Mouse (Mus musculus): ENCODE measurements at regions not wholly inside any gene's neighbourhood (a gene's known extent, or its start where the extent isn't known, plus 50 kb on each side); places are given as distances from the start of the nearest gene placed in this dataset.
A peak's percentile ranks its signal among the peaks of the same experiment; 100 is the strongest.

GRCm38 (mm10) chr5:126036686-126037085, 505.1 kb downstream of the Tmem132b start:
- Histone ChIP-seq H3K36me3 (no peaks in the 10 kb centered on the region), H3K4me1 (replicated peaks) (no peaks in the 10 kb centered on the region), H3K9ac (no peak overlapping the region), H3K4me3 (replicated peaks) (no peak overlapping the region), H3K4me2 (replicated peaks) (no peak overlapping the region), H3K27ac (no peak overlapping the region), H3K9me3 (no peaks in the 10 kb centered on the region), H3K27me3 (replicated peaks) (no peaks in the 10 kb centered on the region)
- ATAC-seq, result no peak
- WGBS, result 8% methylated on average over 1 of the region's 1 CpGs

GRCm38 (mm10) chr5:126045761-126046160, 514.2 kb downstream of the Tmem132b start:
- Histone ChIP-seq H3K27me3 (replicated peaks) (no peaks in the 10 kb centered on the region), H3K4me2 (replicated peaks) (no peak overlapping the region), H3K36me3 (no peaks in the 10 kb centered on the region), H3K9me3 (no peaks in the 10 kb centered on the region), H3K9ac (no peak overlapping the region), H3K4me1 (replicated peaks) (no peaks in the 10 kb centered on the region), H3K4me3 (replicated peaks) (no peak overlapping the region), H3K27ac (no peak overlapping the region)
- no peak for ATAC-seq
- 80% methylated on average over 3 of the region's 3 CpGs for WGBS

DNA sequence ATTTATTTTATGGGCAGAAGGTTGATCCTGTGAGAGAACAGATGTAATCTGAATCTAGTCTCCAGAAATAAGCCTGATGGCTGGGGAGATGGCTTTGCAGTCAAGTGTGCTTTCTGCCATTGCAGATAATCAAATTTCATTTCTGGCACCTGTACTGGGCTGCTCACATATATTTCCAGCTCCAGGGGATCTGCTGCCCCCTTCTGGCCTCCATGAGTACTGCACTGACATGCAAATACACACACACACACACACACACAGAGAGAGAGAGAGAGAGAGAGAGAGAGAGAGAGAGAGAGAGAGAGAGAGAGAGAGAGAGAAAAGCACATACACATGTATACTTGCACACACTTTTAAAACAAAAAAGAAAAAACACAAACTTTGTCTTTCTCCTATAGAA, 532.1 kb downstream of the Tmem132b start:
- H3K4me2 ChIP-seq (replicated peaks), result no peak overlapping the region
- ATAC-seq, result no peak
- no peaks in the 10 kb centered on the region for H3K36me3 ChIP-seq
- H3K4me3 ChIP-seq (replicated peaks), result no peak overlapping the region
- no peaks in the 10 kb centered on the region for H3K9me3 ChIP-seq
- H3K27ac ChIP-seq, result no peak overlapping the region
- no peaks in the 10 kb centered on the region for H3K4me1 ChIP-seq (replicated peaks)
- no peaks in the 10 kb centered on the region for H3K27me3 ChIP-seq (replicated peaks)
- H3K9ac ChIP-seq, result no peak overlapping the region

DNA sequence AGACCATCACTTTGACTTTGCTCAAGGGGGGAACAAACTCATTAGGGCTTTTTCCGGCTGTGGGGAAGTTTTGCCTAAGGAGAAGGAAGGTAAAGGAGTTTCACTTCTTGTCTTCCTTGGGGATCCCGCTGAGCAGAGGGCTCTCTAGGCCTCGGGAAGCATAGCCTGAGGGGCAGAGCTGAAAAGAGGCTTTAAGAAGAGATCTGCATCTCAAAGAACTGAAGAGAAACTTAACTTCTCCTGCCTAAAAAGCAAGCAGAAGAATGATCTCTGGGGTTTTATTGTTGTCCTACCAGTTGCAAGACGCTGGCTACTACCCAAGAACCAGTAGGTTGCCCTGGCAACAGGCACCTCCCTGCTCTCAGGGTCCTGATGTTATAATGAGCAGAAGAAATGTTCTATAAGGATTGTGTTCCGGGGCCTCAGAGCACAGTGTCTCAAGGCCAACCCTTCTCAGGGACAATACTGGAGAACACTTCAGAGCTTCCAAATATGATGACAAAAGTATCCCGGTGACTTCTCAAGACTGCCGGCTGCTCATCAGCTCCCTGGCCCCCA, 547.8 kb downstream of the Tmem132b start:
- Histone ChIP-seq H3K36me3 (no peaks in the 10 kb centered on the region), H3K9me3 (no peaks in the 10 kb centered on the region), H3K4me3 (replicated peaks) (no peak overlapping the region), H3K27ac (no peak overlapping the region), H3K4me1 (replicated peaks) (no peaks in the 10 kb centered on the region), H3K27me3 (replicated peaks) (no peaks in the 10 kb centered on the region), H3K9ac (no peak overlapping the region), H3K4me2 (replicated peaks) (no peak overlapping the region)
- 49% methylated on average over 7 of the region's 7 CpGs for WGBS
- ATAC-seq, result no peak

DNA sequence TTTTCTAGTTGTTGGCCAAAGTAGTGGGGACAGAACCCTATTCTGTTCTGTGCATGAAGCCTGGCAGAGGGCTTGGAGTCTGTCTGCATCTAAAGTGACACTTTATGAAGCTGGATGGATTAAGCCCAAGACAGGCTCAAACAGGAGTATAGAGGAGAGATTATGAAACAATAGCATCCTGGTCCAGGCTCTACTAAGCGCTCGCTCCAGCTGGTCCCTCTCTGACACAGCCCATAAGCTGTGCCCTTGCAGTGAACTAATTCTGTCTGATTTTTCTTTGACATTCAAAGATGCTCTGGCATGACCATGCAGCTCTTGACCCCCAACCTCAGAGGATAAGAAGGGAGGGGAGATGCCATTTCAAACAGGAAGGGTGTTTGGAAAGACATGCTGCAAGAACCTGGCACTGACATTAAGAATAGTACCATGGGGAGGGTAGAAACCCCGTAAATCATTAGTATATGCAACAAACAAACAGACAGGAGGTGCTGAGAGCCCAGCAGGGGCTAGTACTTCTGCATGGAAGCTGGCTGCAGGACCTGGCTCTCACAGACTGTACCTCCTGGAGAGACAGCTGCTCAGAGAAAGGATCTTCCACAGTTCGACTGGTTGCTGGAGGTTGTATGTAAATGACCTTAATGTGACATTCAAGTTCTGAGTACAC, 556.8 kb downstream of the Tmem132b start:
- no peaks in the 10 kb centered on the region for H3K27me3 ChIP-seq (replicated peaks)
- no peaks in the 10 kb centered on the region for H3K4me1 ChIP-seq (replicated peaks)
- no peaks in the 10 kb centered on the region for H3K36me3 ChIP-seq
- H3K9ac ChIP-seq, result no peak overlapping the region
- ATAC-seq, result no peak
- 64% methylated on average over 4 of the region's 4 CpGs for WGBS
- H3K4me3 ChIP-seq (replicated peaks), result no peak overlapping the region
- H3K9me3 ChIP-seq, result no peaks in the 10 kb centered on the region
- no peak overlapping the region for H3K27ac ChIP-seq
- no peak overlapping the region for H3K4me2 ChIP-seq (replicated peaks)

GRCm38 (mm10) chr5:126093196-126093595, 561.6 kb downstream of the Tmem132b start:
- Histone ChIP-seq H3K27me3 (replicated peaks) (no peaks in the 10 kb centered on the region), H3K36me3 (no peaks in the 10 kb centered on the region), H3K9ac (no peak overlapping the region), H3K4me3 (replicated peaks) (no peak overlapping the region), H3K4me2 (replicated peaks) (no peak overlapping the region), H3K27ac (no peak overlapping the region), H3K9me3 (no peaks in the 10 kb centered on the region), H3K4me1 (replicated peaks) (no peaks in the 10 kb centered on the region)
- no peak for ATAC-seq
- WGBS, result 78% methylated on average over 5 of the region's 5 CpGs

DNA sequence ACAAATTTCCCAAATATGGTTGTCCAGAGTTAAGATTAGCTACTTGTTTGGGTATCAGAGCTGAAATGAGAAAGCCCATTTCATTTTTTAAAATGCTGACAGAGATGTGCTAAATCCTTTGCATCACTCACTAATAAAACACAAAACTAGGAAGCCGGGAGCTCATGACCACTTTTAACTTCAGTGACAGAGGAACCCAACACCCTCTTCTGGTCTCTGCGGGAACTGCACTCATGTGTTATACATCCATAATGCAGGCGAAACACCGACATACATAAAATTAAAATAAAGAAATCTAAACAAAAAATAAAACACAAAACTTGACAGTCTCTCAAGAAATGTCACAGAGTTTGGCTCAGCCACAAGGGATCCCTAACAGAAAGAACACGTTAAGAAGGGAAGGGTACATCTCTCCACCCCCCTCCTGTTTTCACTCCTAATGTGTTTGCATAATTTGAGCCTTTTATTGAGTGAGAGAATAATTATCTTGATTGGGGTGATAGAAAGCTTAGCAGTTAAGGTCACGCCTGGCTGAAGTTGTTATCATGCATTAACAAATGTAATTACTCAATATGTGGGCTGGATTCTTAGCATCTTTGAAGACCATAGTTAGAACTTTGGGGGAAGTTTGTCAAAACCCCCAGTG, 565.2 kb downstream of the Tmem132b start:
- ATAC-seq, result no peak
- H3K4me1 ChIP-seq (replicated peaks), result no peaks in the 10 kb centered on the region
- H3K36me3 ChIP-seq, result no peaks in the 10 kb centered on the region
- no peak overlapping the region for H3K4me3 ChIP-seq (replicated peaks)
- no peak overlapping the region for H3K27ac ChIP-seq
- no peak overlapping the region for H3K9ac ChIP-seq
- H3K9me3 ChIP-seq, result no peaks in the 10 kb centered on the region
- H3K4me2 ChIP-seq (replicated peaks), result no peak overlapping the region
- 76% methylated on average over 6 of the region's 6 CpGs for WGBS
- no peaks in the 10 kb centered on the region for H3K27me3 ChIP-seq (replicated peaks)

- H3K9me3 ChIP-seq, result no peaks in the 10 kb centered on the region
- no peak overlapping the region for H3K4me2 ChIP-seq (replicated peaks)
- no peak overlapping the region for H3K9ac ChIP-seq
- no peak overlapping the region for H3K4me3 ChIP-seq (replicated peaks)
- no peaks in the 10 kb centered on the region for H3K36me3 ChIP-seq
- H3K27me3 ChIP-seq (replicated peaks), result no peaks in the 10 kb centered on the region
- H3K27ac ChIP-seq, result no peak overlapping the region
- no peaks in the 10 kb centered on the region for H3K4me1 ChIP-seq (replicated peaks)
- no peak for ATAC-seq
Measured at GRCm38 (mm10) chr5:126097262-126097628, 565.7 kb downstream of the Tmem132b start.

GRCm38 (mm10) chr5:126098433-126098832, 566.9 kb downstream of the Tmem132b start:
- Histone ChIP-seq H3K4me1 (replicated peaks) (no peaks in the 10 kb centered on the region), H3K9me3 (no peaks in the 10 kb centered on the region), H3K9ac (no peak overlapping the region), H3K36me3 (no peaks in the 10 kb centered on the region), H3K27me3 (replicated peaks) (no peaks in the 10 kb centered on the region), H3K4me2 (replicated peaks) (no peak overlapping the region), H3K27ac (no peak overlapping the region), H3K4me3 (replicated peaks) (no peak overlapping the region)
- peak; percentile 71 for ATAC-seq
- WGBS, result 62% methylated on average over 7 of the region's 7 CpGs

DNA sequence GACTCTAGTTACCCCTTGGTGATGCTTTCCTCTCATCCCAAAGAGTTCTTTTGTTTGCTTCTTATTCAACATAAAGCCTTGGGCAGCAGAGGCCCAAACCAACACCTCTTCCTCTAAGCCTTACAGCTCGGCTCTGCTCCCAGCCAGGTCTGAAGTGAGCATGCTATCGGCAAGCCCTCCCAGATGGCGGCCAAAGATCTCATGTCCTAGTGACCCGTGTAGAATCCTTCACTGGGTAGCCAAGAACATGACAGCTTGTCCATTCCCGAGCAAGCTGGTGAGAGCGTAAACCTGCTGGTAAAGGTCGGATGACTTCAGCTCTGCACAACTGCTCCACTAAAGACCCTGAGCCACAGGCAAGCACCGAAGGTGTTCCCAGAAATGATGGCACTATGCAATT, 568.4 kb downstream of the Tmem132b start:
- H3K36me3 ChIP-seq, result no peaks in the 10 kb centered on the region

DNA sequence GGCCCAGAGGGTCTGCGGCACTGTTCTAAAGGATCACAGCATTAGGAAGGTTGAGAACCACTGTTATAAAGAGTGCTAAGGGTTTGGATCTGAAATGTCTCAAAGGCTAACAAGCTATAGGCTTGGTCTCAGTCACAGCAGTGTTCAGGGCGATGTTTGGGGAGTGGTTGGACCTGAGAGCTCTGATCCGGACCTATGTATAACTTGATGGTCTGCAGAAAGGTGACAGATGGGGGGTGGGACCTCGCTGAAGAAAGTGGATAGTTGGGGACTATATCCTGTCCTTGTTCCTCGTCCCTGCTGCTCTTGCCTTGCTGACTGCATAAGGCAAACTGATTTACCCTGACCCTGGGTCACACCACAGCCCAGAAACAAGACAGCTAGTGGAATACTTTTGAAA, 572.9 kb downstream of the Tmem132b start:
- no peak overlapping the region for H3K27ac ChIP-seq
- H3K9me3 ChIP-seq, result no peaks in the 10 kb centered on the region
- ATAC-seq, result no peak
- 74% methylated on average over 5 of the region's 5 CpGs for WGBS
- no peaks in the 10 kb centered on the region for H3K36me3 ChIP-seq
- H3K4me1 ChIP-seq (replicated peaks), result no peaks in the 10 kb centered on the region
- no peak overlapping the region for H3K9ac ChIP-seq
- no peak overlapping the region for H3K4me3 ChIP-seq (replicated peaks)
- no peak overlapping the region for H3K4me2 ChIP-seq (replicated peaks)
- no peaks in the 10 kb centered on the region for H3K27me3 ChIP-seq (replicated peaks)

More for the DNA sequence above, 568.4 kb downstream of the Tmem132b start:
- H3K4me1 ChIP-seq (replicated peaks), result no peaks in the 10 kb centered on the region
- H3K27ac ChIP-seq, result no peak overlapping the region
- H3K9ac ChIP-seq, result no peak overlapping the region
- ATAC-seq, result no peak
- H3K4me3 ChIP-seq (replicated peaks), result no peak overlapping the region
- WGBS, result 85% methylated on average over 8 of the region's 8 CpGs
- H3K4me2 ChIP-seq (replicated peaks), result no peak overlapping the region
- H3K27me3 ChIP-seq (replicated peaks), result no peaks in the 10 kb centered on the region
- no peaks in the 10 kb centered on the region for H3K9me3 ChIP-seq

GRCm38 (mm10) chr5:126104883-126105282, 573.3 kb downstream of the Tmem132b start:
- Histone ChIP-seq H3K27ac (no peak overlapping the region), H3K9me3 (no peaks in the 10 kb centered on the region), H3K36me3 (no peaks in the 10 kb centered on the region), H3K4me3 (replicated peaks) (no peak overlapping the region), H3K4me1 (replicated peaks) (no peaks in the 10 kb centered on the region), H3K4me2 (replicated peaks) (no peak overlapping the region), H3K27me3 (replicated peaks) (no peaks in the 10 kb centered on the region), H3K9ac (no peak overlapping the region)
- 50% methylated on average over 1 of the region's 1 CpGs for WGBS
- ATAC-seq, result no peak

DNA sequence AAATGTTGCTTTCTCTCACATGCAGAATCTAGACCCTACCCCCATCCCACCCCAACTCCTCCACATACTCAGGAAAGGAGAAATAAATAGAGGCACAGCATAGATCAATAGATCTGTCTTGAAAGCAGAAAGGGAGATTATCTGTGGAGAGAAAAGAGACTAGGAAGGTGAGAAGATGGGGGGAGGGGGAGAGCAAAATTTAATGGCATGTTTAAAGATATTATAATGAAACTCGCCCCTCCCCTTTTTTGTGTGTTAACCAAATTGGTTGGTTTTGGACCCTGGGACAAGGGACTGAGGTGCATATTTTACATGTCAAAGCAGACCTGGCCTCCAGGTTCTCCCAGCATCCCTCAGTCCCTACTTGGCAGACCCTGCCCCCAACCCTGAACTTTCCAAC, 573.9 kb downstream of the Tmem132b start:
- no peak for ATAC-seq
- no peak overlapping the region for H3K4me2 ChIP-seq (replicated peaks)
- no peaks in the 10 kb centered on the region for H3K36me3 ChIP-seq

More for the DNA sequence above, 573.9 kb downstream of the Tmem132b start:
- Histone ChIP-seq H3K27ac (no peak overlapping the region), H3K9me3 (no peaks in the 10 kb centered on the region), H3K4me3 (replicated peaks) (no peak overlapping the region), H3K4me1 (replicated peaks) (no peaks in the 10 kb centered on the region), H3K27me3 (replicated peaks) (no peaks in the 10 kb centered on the region), H3K9ac (no peak overlapping the region)
- 90% methylated on average over 1 of the region's 1 CpGs for WGBS
